Mouse (Mus musculus): ENCODE data around the gene Btbd35f24. TPM values are rescaled to one million over a fixed set of nuclear protein-coding genes. Genes with fewer than 3 reads are reported as not detected.
"Not testable (repeated sequence)": the region's sequence is repeated elsewhere in the genome, so short reads cannot be mapped to it uniquely, and the experiment has no call there.

Gene Btbd35f24
- total RNA-seq (2021) (not detected), polyA plus RNA-seq (2012; rRNA removed) (not detected in 2 replicates)
- long read RNA-seq = 0 reads

DNA sequence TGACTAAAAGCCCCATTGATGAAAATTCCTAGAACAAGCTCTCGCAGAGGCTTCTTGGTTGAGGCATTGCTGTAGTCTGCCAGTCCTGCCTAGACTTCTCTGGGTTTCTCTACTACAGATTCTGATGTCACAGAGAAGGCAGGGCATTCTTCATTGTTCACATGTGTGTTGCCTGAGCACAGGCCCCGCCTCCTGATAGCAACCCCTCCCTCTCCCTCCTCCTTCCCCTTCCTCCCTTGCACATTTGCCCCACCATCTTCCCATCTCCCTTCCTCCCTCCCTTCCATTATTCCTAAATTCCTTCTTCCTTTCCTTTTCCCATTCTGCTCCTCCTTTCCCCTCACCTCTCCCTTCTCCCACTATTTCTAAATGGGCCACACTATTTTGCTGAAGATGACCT is at the start of gene Btbd35f24:
Gene Btbd35f24 (minus strand): TSS at position 101 of the 400 bp plus-strand sequence.
- H3K79me2 ChIP-seq (replicated peaks; ENCODE audit: control insufficient read depth, insufficient read depth, low read length); H3K27ac ChIP-seq; H3K36me3 ChIP-seq (ENCODE audit: control insufficient read depth, insufficient read depth, low read length); H3K9ac ChIP-seq (ENCODE audit: low read depth, low read length); H3K27me3 ChIP-seq (ENCODE audit: control insufficient read depth, insufficient read depth, low read length); DNase-seq; H3K4me1 ChIP-seq (ENCODE audit: control insufficient read depth, insufficient read depth, low read length); H3K4me3 ChIP-seq; intact Hi-C loops (cut with DNase I): not testable (repeated sequence)
- 71% methylated on average over 2 of the region's 2 CpGs for WGBS

Other genes starting within 250 kb of the Btbd35f24 start
- gene Btbd35f23, start 119.0 kb downstream of the Btbd35f24 start, total RNA-seq (2021) = not detected
- not detected in 2 replicates for gene Btbd35f23, start 119.0 kb downstream of the Btbd35f24 start, polyA plus RNA-seq (2012; rRNA removed)
- gene Btbd35f11, start 247.9 kb upstream of the Btbd35f24 start, total RNA-seq (2021) = not detected
- gene Btbd35f11, start 247.9 kb upstream of the Btbd35f24 start, polyA plus RNA-seq (2012; rRNA removed) = not detected in 2 replicates